Comparison of ENCODE assay signal across 9 mouse cellular contexts in genomic region chr1:75458025-75458788, GRCm38 (mm10). TPM values are rescaled to one million over a fixed set of nuclear protein-coding genes. Genes with fewer than 3 reads are reported as not detected.
DNase-seq lines count a peak whose midpoint lies in the region; ATAC-seq and TF ChIP-seq lines count a peak whose summit lies in the region.
"Had no signal": no experiment of that assay in that cellular context is flagged by ENCODE, and none has a peak within 500 bp of the region (broad histone marks: within the 10 kb centered on the region; RNA-seq: fewer than 3 reads in every experiment).

No protein-coding gene starts in this region.

- TF ChIP-seq POLR2A in myocyte (IDR thresholded peaks at IDR 0.05; ENCODE audit: insufficient read length, low read depth) = peak; percentile 21

- H3K4me2 ChIP-seq in embryonic facial prominence, embryonic 12.5 days (replicated peaks) = peak overlapping the region; percentile 46
- H3K4me2 ChIP-seq in limb, embryonic 13.5 days (replicated peaks) = peak overlapping the region; percentile 61
- H3K4me2 ChIP-seq in myocyte (ENCODE audit: low read depth) = peak overlapping the region; percentile 64

- WGBS in embryonic facial prominence, embryonic 12.5 days = 2% methylated on average over 42 of the region's 42 CpGs
- 3% methylated on average over 38 of the region's 42 CpGs for WGBS in limb, embryonic 13.5 days

- H3K36me3 ChIP-seq in ES-E14 (ENCODE audit: control insufficient read depth, insufficient read depth, low read length, poor library complexity, severe bottlenecking) (no peaks in the 10 kb centered on the region), myocyte (ENCODE audit: control insufficient read depth, insufficient read depth) (no peaks in the 10 kb centered on the region)
- no peaks in the 10 kb centered on the region for H3K36me3 ChIP-seq in embryonic facial prominence, embryonic 12.5 days
- no peaks in the 10 kb centered on the region for H3K36me3 ChIP-seq in limb, embryonic 13.5 days

- H3ac ChIP-seq in myocyte (ENCODE audit: control insufficient read depth, insufficient read length) = no peak overlapping the region

- in situ Hi-C loops in ES-E14 (cut with MboI; ENCODE audit: low sequenced_read_pairs in 2 of 2, unreplicated experiment in 2 of 2) = no loop called here

- 0 out of 4 replicates have a peak, but pooled peaks cover 0 to 2% of the 10 kb centered on the region in 2 experiments for H3K4me1 ChIP-seq in ES-E14 (ENCODE audit: control insufficient read depth in 2 of 2, insufficient read depth in 2 of 2, low read length in 2 of 2, poor library complexity in 1 of 2)
- peaks cover 41% of the 10 kb centered on the region for H3K4me1 ChIP-seq in embryonic facial prominence, embryonic 12.5 days
- H3K4me1 ChIP-seq in limb, embryonic 13.5 days = peaks cover 44% of the 10 kb centered on the region

- intact Hi-C loops in gastrocnemius, postnatal 14 days (cut with DNase I; ENCODE audit: low total_unique reads) = no loop called here

- H3K4me3 ChIP-seq in ES-E14 (ENCODE audit: insufficient read depth in 1 of 2, low read depth in 1 of 2, low read length in 2 of 2, poor library complexity in 1 of 2, severe bottlenecking in 1 of 2) (peak overlapping the region; percentile 0 to 10; a peak in 2 of 4 replicates), myocyte (peak overlapping the region; percentile 12)
- H3K4me3 ChIP-seq in embryonic facial prominence, embryonic 12.5 days = peak overlapping the region; percentile 23
- peak overlapping the region; percentile 37 for H3K4me3 ChIP-seq in limb, embryonic 13.5 days

- peak; percentile 39; the same call in 1 of the 2 replicates for ATAC-seq in embryonic facial prominence, embryonic 12.5 days (ENCODE audit: insufficient number of reproducible peaks, insufficient read depth, low FRiP score, low TSS enrichment)
- ATAC-seq in limb, embryonic 13.5 days (ENCODE audit: low FRiP score, low read depth) = peak; percentile 18; the same call in 1 of the 2 replicates
- no peak for ATAC-seq in inflammation-experienced regulatory T-cells, adult 6 months

- peaks cover 47% of the 10 kb centered on the region for H3K27me3 ChIP-seq in embryonic facial prominence, embryonic 12.5 days
- H3K27me3 ChIP-seq in limb, embryonic 13.5 days = peaks cover 75% of the 10 kb centered on the region
- no peaks in the 10 kb centered on the region for H3K27me3 ChIP-seq in myocyte (ENCODE audit: control insufficient read depth, insufficient read depth, insufficient read length)

- no peaks in the 10 kb centered on the region for H3K9me3 ChIP-seq in ES-E14 (ENCODE audit: control insufficient read depth, insufficient read depth, low read depth, low read length)
- H3K9me3 ChIP-seq in embryonic facial prominence, embryonic 12.5 days = no peaks in the 10 kb centered on the region
- no peaks in the 10 kb centered on the region for H3K9me3 ChIP-seq in limb, embryonic 13.5 days

- no peaks in the 10 kb centered on the region for H3K79me2 ChIP-seq in myocyte (ENCODE audit: control insufficient read depth, insufficient read depth)

- no peak overlapping the region; the same call in 1 of the 2 replicates for H3K9ac ChIP-seq in ES-E14 (ENCODE audit: insufficient read depth, low read depth, low read length, poor library complexity, severe bottlenecking)
- peak overlapping the region; percentile 4; the same call in 1 of the 2 replicates for H3K9ac ChIP-seq in embryonic facial prominence, embryonic 12.5 days
- peak overlapping the region; percentile 56 for H3K9ac ChIP-seq in limb, embryonic 13.5 days

- peak; percentile 39 for DNase-seq in gastrocnemius, adult 18-20 months (ENCODE audit: low spot score)
- no peak for DNase-seq in gastrocnemius, postnatal 14 days
- no peak for DNase-seq in ES-E14 (ENCODE audit: low read depth, low spot score)
- DNase-seq in heart, postnatal 4 days = peak; percentile 51

- H3K27ac ChIP-seq in ES-E14 (ENCODE audit: insufficient read depth, low read depth, low read length, poor library complexity, severe bottlenecking) = no peak overlapping the region
- H3K27ac ChIP-seq in embryonic facial prominence, embryonic 12.5 days = no peak overlapping the region; the same call in 1 of the 2 replicates
- no peak overlapping the region for H3K27ac ChIP-seq in limb, embryonic 13.5 days

TF ChIP-seq in ES-E14, 5 proteins besides CTCF, POLR2A, EP300 and RAD21:
- TF ChIP-seq CHD2 (IDR thresholded peaks at IDR 0.05; ENCODE audit: low read depth, low read length) (no peak), ZC3H11A (IDR thresholded peaks at IDR 0.05; ENCODE audit: borderline replicate concordance, low read depth, low read length) (no peak), MAFK (IDR thresholded peaks at IDR 0.05; ENCODE audit: insufficient read depth, low read depth, low read length) (no peak), ZNF384 (IDR thresholded peaks at IDR 0.05; ENCODE audit: low read depth, low read length) (no peak), HCFC1 (IDR thresholded peaks at IDR 0.05; ENCODE audit: borderline replicate concordance, insufficient read depth, low read length) (no peak)

TF ChIP-seq in myocyte, 11 proteins besides CTCF, POLR2A, EP300 and RAD21:
- TF ChIP-seq E2F4 (IDR thresholded peaks at IDR 0.05; ENCODE audit: insufficient read depth) (no peak), CEBPB (IDR thresholded peaks at IDR 0.05; ENCODE audit: insufficient read depth, poor library complexity, severe bottlenecking) (no peak), REST (IDR thresholded peaks at IDR 0.05; ENCODE audit: insufficient read depth, insufficient read length) (no peak), MYOD1 (IDR thresholded peaks at IDR 0.05; ENCODE audit: control insufficient read depth in 1 of 3, insufficient read length in 2 of 3, low read depth in 2 of 3) (no peak), POLR2AphosphoS2 (IDR thresholded peaks at IDR 0.05; ENCODE audit: insufficient read length, low read depth) (no peak), SRF (IDR thresholded peaks at IDR 0.05; ENCODE audit: control insufficient read depth, insufficient read length, low read depth) (no peak)

RNA-seq across cellular contexts. Expression of gene Asic4, which starts 8.0 kb away (rescaled TPM):
- total RNA-seq in gastrocnemius, adult 18-20 months (2021) = not detected
- not detected for total RNA-seq in gastrocnemius, postnatal 14 days (2021)
- total RNA-seq in ES-E14 (2012; rRNA removed) = not detected in 2 replicates
- polyA plus RNA-seq in embryonic facial prominence, embryonic 12.5 days (2016; fragmentation: Nextera tagmentation; extraction: Ambion mirVana) = 0.64 and 0.76 TPM in 2 replicates
- total RNA-seq in heart, postnatal 4 days (2021) = not detected
- polyA plus RNA-seq in limb, embryonic 13.5 days (2015; fragmentation: Nextera tagmentation; extraction: Ambion mirVana) = 0.65 and 0.80 TPM in 2 replicates
- polyA plus RNA-seq in myocyte (2012; fragmentation: generic; extraction: Trizol) = 0.28 TPM
- not detected for polyA plus RNA-seq in inflammation-experienced regulatory T-cells, adult 6 months (2017; shearing (Covaris generic))
- total RNA-seq: hematopoietic stem cell, adult 5-6 weeks had no signal

RNA-seq across cellular contexts. Expression of gene Chpf, which starts 20.9 kb away (rescaled TPM):
- 1 to 10 TPM; 3.7 to 4.4 TPM for total RNA-seq in gastrocnemius, adult 18-20 months (2021)
- 10 to 100 TPM; 14.9 to 20.7 TPM for total RNA-seq in gastrocnemius, postnatal 14 days (2021)
- 43.5 and 80.3 TPM in 2 replicates for total RNA-seq in ES-E14 (2012; rRNA removed)
- 32.5 and 33.5 TPM in 2 replicates for polyA plus RNA-seq in embryonic facial prominence, embryonic 12.5 days (2016; fragmentation: Nextera tagmentation; extraction: Ambion mirVana)
- total RNA-seq in heart, postnatal 4 days (2021) = 10 to 100 TPM; 38.0 to 38.7 TPM
- 37.5 and 37.7 TPM in 2 replicates for polyA plus RNA-seq in limb, embryonic 13.5 days (2015; fragmentation: Nextera tagmentation; extraction: Ambion mirVana)
- 52.1 TPM for polyA plus RNA-seq in myocyte (2012; fragmentation: generic; extraction: Trizol)
- polyA plus RNA-seq in inflammation-experienced regulatory T-cells, adult 6 months (2017; shearing (Covaris generic)) = 1 to 10 TPM; 5.5 to 6.9 (median 5.6) TPM

RNA-seq across cellular contexts. Expression of gene Tmem198, which starts 21.1 kb away (rescaled TPM):
- total RNA-seq in gastrocnemius, adult 18-20 months (2021) = under 1 TPM in 1 of 2 experiments, not detected in 1; 0.36 TPM
- under 1 TPM; 0.09 to 0.25 TPM for total RNA-seq in gastrocnemius, postnatal 14 days (2021)
- total RNA-seq in ES-E14 (2012; rRNA removed) = 1.6 TPM in 2 replicates
- polyA plus RNA-seq in embryonic facial prominence, embryonic 12.5 days (2016; fragmentation: Nextera tagmentation; extraction: Ambion mirVana) = 2.5 and 3.1 TPM in 2 replicates
- 1 to 10 TPM in 1 of 2 experiments, under 1 TPM in 1; 0.55 to 1.1 TPM for total RNA-seq in heart, postnatal 4 days (2021)
- 0.83 and 0.97 TPM in 2 replicates for polyA plus RNA-seq in limb, embryonic 13.5 days (2015; fragmentation: Nextera tagmentation; extraction: Ambion mirVana)
- 0.78 TPM for polyA plus RNA-seq in myocyte (2012; fragmentation: generic; extraction: Trizol)
- polyA plus RNA-seq in inflammation-experienced regulatory T-cells, adult 6 months (2017; shearing (Covaris generic)) = under 1 TPM in 1 of 3 experiments, not detected in 2; 0.24 TPM
- total RNA-seq: hematopoietic stem cell, adult 5-6 weeks had no signal

RNA-seq across cellular contexts. Expression of gene Gmppa, which starts 22.5 kb away (rescaled TPM):
- 10 to 100 TPM; 37.3 to 44.6 TPM for total RNA-seq in gastrocnemius, adult 18-20 months (2021)
- total RNA-seq in gastrocnemius, postnatal 14 days (2021) = 10 to 100 TPM; 34.5 to 38.7 TPM
- 40.2 and 51.6 TPM in 2 replicates for total RNA-seq in ES-E14 (2012; rRNA removed)
- 61.1 and 64.6 TPM in 2 replicates for polyA plus RNA-seq in embryonic facial prominence, embryonic 12.5 days (2016; fragmentation: Nextera tagmentation; extraction: Ambion mirVana)
- total RNA-seq in heart, postnatal 4 days (2021) = 10 to 100 TPM; 41.1 to 41.4 TPM
- 70.1 and 71.8 TPM in 2 replicates for polyA plus RNA-seq in limb, embryonic 13.5 days (2015; fragmentation: Nextera tagmentation; extraction: Ambion mirVana)
- 106 TPM for polyA plus RNA-seq in myocyte (2012; fragmentation: generic; extraction: Trizol)
- 10 to 100 TPM; 44.2 to 67.2 (median 62.7) TPM for polyA plus RNA-seq in inflammation-experienced regulatory T-cells, adult 6 months (2017; shearing (Covaris generic))

RNA-seq across cellular contexts. Expression of gene Obsl1, which starts 48.0 kb away (rescaled TPM):
- total RNA-seq in gastrocnemius, adult 18-20 months (2021) = 10 to 100 TPM; 25.0 to 30.0 TPM
- total RNA-seq in gastrocnemius, postnatal 14 days (2021) = 10 to 100 TPM; 65.6 to 69.5 TPM
- total RNA-seq in ES-E14 (2012; rRNA removed) = 45.0 and 52.2 TPM in 2 replicates
- 101 and 104 TPM in 2 replicates for polyA plus RNA-seq in embryonic facial prominence, embryonic 12.5 days (2016; fragmentation: Nextera tagmentation; extraction: Ambion mirVana)
- 100 to 1,000 TPM; 196 to 210 TPM for total RNA-seq in heart, postnatal 4 days (2021)
- polyA plus RNA-seq in limb, embryonic 13.5 days (2015; fragmentation: Nextera tagmentation; extraction: Ambion mirVana) = 85.1 and 86.4 TPM in 2 replicates
- polyA plus RNA-seq in myocyte (2012; fragmentation: generic; extraction: Trizol) = 148 TPM
- not detected for polyA plus RNA-seq in inflammation-experienced regulatory T-cells, adult 6 months (2017; shearing (Covaris generic))

Comparison
In these comparisons a context has a peak if more than half of its experiments do, and no peak if none do; other contexts are left out.
1. DNase-seq: peak in gastrocnemius, adult 18-20 months (single experiment) and heart, postnatal 4 days (single experiment); none in gastrocnemius, postnatal 14 days (single experiment) and ES-E14 (single experiment).
2. Peak in every context shown above with its lines, with median percentiles within 50 percentile points of each other: H3K4me3 ChIP-seq and H3K4me2 ChIP-seq.